31 mouse cellular contexts compared by ENCODE assay signal in genomic region chr19:43784761-43785160, GRCm38 (mm10). TPM values are rescaled to one million over a fixed set of nuclear protein-coding genes. Genes with fewer than 3 reads are reported as not detected.
DNase-seq lines count a peak whose midpoint lies in the region; ATAC-seq and TF ChIP-seq lines count a peak whose summit lies in the region.
"Had no signal": no experiment of that assay in that cellular context is flagged by ENCODE, and none has a peak within 500 bp of the region (broad histone marks: within the 10 kb centered on the region; RNA-seq: fewer than 3 reads in every experiment).

No protein-coding gene starts in this region.

- no peak for TF ChIP-seq CTCF in kidney, postnatal 0 days (IDR thresholded peaks at IDR 0.05; ENCODE audit: low read depth)
- TF ChIP-seq CTCF in small intestine, adult 2 months (IDR thresholded peaks at IDR 0.05; ENCODE audit: extremely low read depth, insufficient read length, insufficient replicate concordance, low read depth, low read length), result no peak

- no peak overlapping the region for H3K9ac ChIP-seq in kidney, postnatal 0 days (ENCODE audit: low read depth, low read length)
- no peak overlapping the region for H3K9ac ChIP-seq in intestine, embryonic 15.5 days
- no peak overlapping the region for H3K9ac ChIP-seq in liver, embryonic 15.5 days
- H3K9ac ChIP-seq: embryonic facial prominence, embryonic 12.5 days; hindbrain, embryonic 12.5 days; limb, embryonic 12.5 days; neural tube, embryonic 12.5 days had no signal

- no peaks in the 10 kb centered on the region for H3K36me3 ChIP-seq in kidney, postnatal 0 days (ENCODE audit: insufficient read depth, low read length)
- H3K36me3 ChIP-seq in intestine, embryonic 15.5 days, result no peaks in the 10 kb centered on the region
- 0 out of 2 replicates have a peak, but pooled peaks cover 3% of the 10 kb centered on the region for H3K36me3 ChIP-seq in liver, embryonic 15.5 days (replicated peaks)
- peaks cover 47% of the 10 kb centered on the region for H3K36me3 ChIP-seq in small intestine, adult 2 months (ENCODE audit: control insufficient read depth, insufficient read depth, low read length)
- H3K36me3 ChIP-seq: embryonic facial prominence, embryonic 12.5 days; hindbrain, embryonic 12.5 days; limb, embryonic 12.5 days; neural tube, embryonic 12.5 days had no signal

- H3K9me3 ChIP-seq in kidney, postnatal 0 days (replicated peaks; ENCODE audit: low read length), result no peaks in the 10 kb centered on the region
- no peaks in the 10 kb centered on the region for H3K9me3 ChIP-seq in intestine, embryonic 15.5 days
- no peaks in the 10 kb centered on the region for H3K9me3 ChIP-seq in liver, embryonic 15.5 days (replicated peaks)
- H3K9me3 ChIP-seq: embryonic facial prominence, embryonic 12.5 days; hindbrain, embryonic 12.5 days; limb, embryonic 12.5 days; neural tube, embryonic 12.5 days had no signal

- no peak for ATAC-seq in kidney, postnatal 0 days (replicated peaks; ENCODE audit: low FRiP score, low read depth)
- no peak for ATAC-seq in intestine, embryonic 15.5 days
- no peak for ATAC-seq in liver, embryonic 15.5 days (ENCODE audit: insufficient read depth)
- ATAC-seq: forebrain, embryonic 14.5 days; hindbrain, postnatal 0 days; midbrain, embryonic 16.5 days; Patski had no signal

- peak overlapping the region; percentile 15; the same call in 1 of the 2 replicates for H3K4me2 ChIP-seq in kidney, postnatal 0 days (ENCODE audit: low read length)
- no peak overlapping the region for H3K4me2 ChIP-seq in intestine, embryonic 15.5 days (replicated peaks)
- peak overlapping the region; percentile 41 for H3K4me2 ChIP-seq in liver, embryonic 15.5 days
- H3K4me2 ChIP-seq: embryonic facial prominence, embryonic 12.5 days; heart, embryonic 11.5 days; hindbrain, embryonic 12.5 days; limb, embryonic 12.5 days; midbrain, embryonic 11.5 days; neural tube, embryonic 12.5 days had no signal

- H3K4me1 ChIP-seq in kidney, postnatal 0 days (replicated peaks; ENCODE audit: insufficient read depth, low read length), result no peaks in the 10 kb centered on the region
- no peaks in the 10 kb centered on the region for H3K4me1 ChIP-seq in intestine, embryonic 15.5 days (replicated peaks)
- H3K4me1 ChIP-seq in liver, embryonic 15.5 days (replicated peaks), result no peaks in the 10 kb centered on the region
- H3K4me1 ChIP-seq in small intestine, adult 2 months (ENCODE audit: control insufficient read depth, insufficient read depth, insufficient read length, low read length), result peaks cover 4% of the 10 kb centered on the region
- H3K4me1 ChIP-seq: embryonic facial prominence, embryonic 12.5 days; hindbrain, embryonic 12.5 days; limb, embryonic 12.5 days; neural tube, embryonic 12.5 days had no signal

- TF ChIP-seq POLR2A in small intestine, adult 2 months (IDR thresholded peaks at IDR 0.05; ENCODE audit: low read depth, low read length), result no peak

- H3K27ac ChIP-seq in kidney, postnatal 0 days, result no peak overlapping the region
- no peak overlapping the region for H3K27ac ChIP-seq in intestine, embryonic 15.5 days
- H3K27ac ChIP-seq in liver, embryonic 15.5 days (replicated peaks), result no peak overlapping the region
- H3K27ac ChIP-seq in small intestine, adult 2 months (ENCODE audit: insufficient read depth, low read depth, low read length), result peak overlapping the region; percentile 76
- H3K27ac ChIP-seq: embryonic facial prominence, embryonic 12.5 days; hindbrain, embryonic 12.5 days; hindbrain, postnatal 0 days; limb, embryonic 12.5 days; neural tube, embryonic 12.5 days had no signal

- H3K4me3 ChIP-seq in kidney, postnatal 0 days (replicated peaks; ENCODE audit: low read depth, low read length), result no peak overlapping the region
- 0 out of 2 replicates have a peak overlapping the region, but pooled peaks have one; percentile 2 for H3K4me3 ChIP-seq in intestine, embryonic 15.5 days (replicated peaks)
- peak overlapping the region; percentile 34 for H3K4me3 ChIP-seq in liver, embryonic 15.5 days (replicated peaks)
- H3K4me3 ChIP-seq in small intestine, adult 2 months (ENCODE audit: low read depth, low read length), result peak overlapping the region; percentile 69
- H3K4me3 ChIP-seq: embryonic facial prominence, embryonic 12.5 days; hindbrain, embryonic 12.5 days; limb, embryonic 12.5 days; myocyte; neural tube, embryonic 12.5 days had no signal

- 74% methylated on average over 8 of the region's 8 CpGs for WGBS in kidney, postnatal 0 days
- 68% methylated on average over 8 of the region's 8 CpGs for WGBS in intestine, embryonic 15.5 days
- WGBS in liver, embryonic 15.5 days (ENCODE audit: insufficient replicate concordance), result 32% methylated on average over 8 of the region's 8 CpGs
- WGBS in small intestine, adult 2 months, result 56% methylated on average over 8 of the region's 8 CpGs

- no peak for DNase-seq in kidney, postnatal 0 days (ENCODE audit: low spot score)
- DNase-seq in kidney, adult 9 months, result no peak
- DNase-seq in cerebellum, postnatal 10 days, result no peak
- DNase-seq in layer of hippocampus, postnatal 14 days (ENCODE audit: low spot score in 2 of 2), result no peak
- DNase-seq: cerebellum, adult 11-12 months; cerebellum, postnatal 14 days; gastrocnemius, postnatal 14 days; heart, postnatal 36 days; kidney, adult 11 months; kidney, postnatal 10 days; lung, adult 2 months; lung, postnatal 10 days; right cerebral cortex, adult 18-20 months; thymus, postnatal 4 days had no signal

- H3K27me3 ChIP-seq in kidney, postnatal 0 days (ENCODE audit: insufficient read depth, low read length), result no peaks in the 10 kb centered on the region
- H3K27me3 ChIP-seq in intestine, embryonic 15.5 days (replicated peaks), result no peaks in the 10 kb centered on the region
- no peaks in the 10 kb centered on the region for H3K27me3 ChIP-seq in liver, embryonic 15.5 days
- H3K27me3 ChIP-seq in small intestine, adult 2 months (ENCODE audit: control insufficient read depth, insufficient read depth, low read length), result no peaks in the 10 kb centered on the region
- H3K27me3 ChIP-seq: embryonic facial prominence, embryonic 12.5 days; hindbrain, embryonic 12.5 days; limb, embryonic 12.5 days; neural tube, embryonic 12.5 days had no signal

RNA-seq across cellular contexts. Expression of gene Abcc2, which starts 2.8 kb away (rescaled TPM):
- polyA plus RNA-seq in kidney, postnatal 0 days (2015; fragmentation: Nextera tagmentation; extraction: Ambion mirVana), result 7.4 and 7.9 TPM in 2 replicates
- 16.7 and 24.3 TPM in 2 replicates for polyA plus RNA-seq in intestine, embryonic 15.5 days (2015; fragmentation: Nextera tagmentation; extraction: Ambion mirVana)
- polyA plus RNA-seq in liver, embryonic 15.5 days (2015; fragmentation: Nextera tagmentation; extraction: Ambion mirVana), result 10.6 and 11.7 TPM in 2 replicates
- polyA plus RNA-seq in small intestine, adult 2 months (2012; rRNA removed), result 25.3 and 49.5 TPM in 2 replicates
- total RNA-seq in layer of hippocampus, postnatal 14 days (2021), result under 1 TPM; 0.07 to 0.10 TPM
- total RNA-seq: gastrocnemius, postnatal 14 days; heart, adult 18-20 months; heart, postnatal 36 days; MEL had no signal
- polyA plus RNA-seq: forebrain, embryonic 14.5 days; hindbrain, embryonic 12.5 days; limb, embryonic 12.5 days; midbrain, embryonic 11.5 days; myocyte; Patski; thymus, postnatal 0 days had no signal

RNA-seq across cellular contexts. Expression of gene Cox15, which starts 32.0 kb away (rescaled TPM):
- 6.4 and 7.7 TPM in 2 replicates for polyA plus RNA-seq in kidney, postnatal 0 days (2015; fragmentation: Nextera tagmentation; extraction: Ambion mirVana)
- polyA plus RNA-seq in intestine, embryonic 15.5 days (2015; fragmentation: Nextera tagmentation; extraction: Ambion mirVana), result 12.2 and 14.2 TPM in 2 replicates
- 4.4 and 4.5 TPM in 2 replicates for polyA plus RNA-seq in liver, embryonic 15.5 days (2015; fragmentation: Nextera tagmentation; extraction: Ambion mirVana)
- polyA plus RNA-seq in small intestine, adult 2 months (2012; rRNA removed), result 6.5 and 9.8 TPM in 2 replicates
- 10 to 100 TPM; 16.6 to 18.9 TPM for total RNA-seq in layer of hippocampus, postnatal 14 days (2021)

RNA-seq across cellular contexts. Expression of gene Cutc, which starts 32.0 kb away (rescaled TPM):
- polyA plus RNA-seq in kidney, postnatal 0 days (2015; fragmentation: Nextera tagmentation; extraction: Ambion mirVana), result 24.0 and 24.9 TPM in 2 replicates
- polyA plus RNA-seq in intestine, embryonic 15.5 days (2015; fragmentation: Nextera tagmentation; extraction: Ambion mirVana), result 24.8 and 25.9 TPM in 2 replicates
- polyA plus RNA-seq in liver, embryonic 15.5 days (2015; fragmentation: Nextera tagmentation; extraction: Ambion mirVana), result 8.9 and 11.4 TPM in 2 replicates
- polyA plus RNA-seq in small intestine, adult 2 months (2012; rRNA removed), result 1.3 and 4.1 TPM in 2 replicates
- total RNA-seq in layer of hippocampus, postnatal 14 days (2021), result 1 to 10 TPM; 4.8 to 5.0 TPM
